Comparison of ENCODE assay signal across 23 mouse cellular contexts in the genomic region with DNA sequence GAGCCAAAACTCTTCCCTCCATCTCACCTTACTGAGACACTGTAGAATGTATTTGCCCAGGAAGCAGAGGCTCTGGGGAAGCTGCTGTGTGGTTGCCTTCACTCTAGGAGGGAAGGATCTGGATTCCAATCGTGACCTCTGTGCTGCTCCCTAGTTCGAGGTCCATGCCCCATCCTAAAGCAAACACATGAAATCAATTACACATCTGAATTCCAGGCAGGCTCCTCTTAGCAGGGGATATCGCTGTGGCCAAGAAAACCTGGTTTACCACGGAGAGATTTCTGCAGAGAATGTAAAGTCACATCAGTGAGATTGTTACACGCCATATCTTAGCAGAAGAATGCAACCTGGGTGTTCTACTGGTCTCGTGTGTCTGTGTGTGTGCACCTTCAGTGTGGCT.
DNase-seq lines count a peak whose midpoint lies in the region; ATAC-seq lines count a peak whose summit lies in the region.
"Had no signal": no experiment of that assay in that cellular context is flagged by ENCODE, and none has a peak within 500 bp of the region (broad histone marks: within the 10 kb centered on the region; RNA-seq: fewer than 3 reads in every experiment).

No protein-coding gene starts in this region.

- no peaks in the 10 kb centered on the region for H3K36me3 ChIP-seq in midbrain, embryonic 10.5 days
- no peaks in the 10 kb centered on the region for H3K36me3 ChIP-seq in midbrain, embryonic 15.5 days (replicated peaks)
- no peaks in the 10 kb centered on the region for H3K36me3 ChIP-seq in embryonic facial prominence, embryonic 10.5 days (replicated peaks)
- H3K36me3 ChIP-seq: embryonic facial prominence, embryonic 15.5 days; forebrain, embryonic 10.5 days; intestine, embryonic 15.5 days had no signal

- H3K4me1 ChIP-seq in midbrain, embryonic 10.5 days: no peaks in the 10 kb centered on the region
- H3K4me1 ChIP-seq in midbrain, embryonic 15.5 days: no peaks in the 10 kb centered on the region
- peaks cover 19% of the 10 kb centered on the region for H3K4me1 ChIP-seq in embryonic facial prominence, embryonic 10.5 days
- H3K4me1 ChIP-seq: forebrain, embryonic 10.5 days; intestine, embryonic 15.5 days had no signal

- no peak overlapping the region for H3K27ac ChIP-seq in midbrain, embryonic 10.5 days (replicated peaks)
- H3K27ac ChIP-seq in midbrain, embryonic 15.5 days: no peak overlapping the region
- peak overlapping the region; percentile 31 for H3K27ac ChIP-seq in embryonic facial prominence, embryonic 10.5 days (replicated peaks)
- H3K27ac ChIP-seq: embryonic facial prominence, embryonic 15.5 days; forebrain, embryonic 10.5 days; heart, adult 2 months; hindbrain, embryonic 14.5 days; intestine, embryonic 15.5 days had no signal

- DNase-seq in heart, adult 11 months: peak; percentile 52
- no peak for DNase-seq in heart, adult 9 months (ENCODE audit: low spot score in 2 of 2)
- peak; percentile 27 for DNase-seq in midbrain, embryonic 10.5 days (ENCODE audit: low spot score)
- peak; percentile 53 for DNase-seq in embryonic facial prominence, embryonic 10.5 days (ENCODE audit: low spot score)
- DNase-seq in right cerebral cortex, postnatal 36 days (ENCODE audit: low spot score in 2 of 2): no peak
- no peak for DNase-seq in urinary bladder, adult 18-20 months (ENCODE audit: low spot score in 2 of 2)
- DNase-seq in lung, postnatal 25 days (ENCODE audit: low spot score): no peak
- DNase-seq: adrenal gland, adult 8-10 months; cerebellum, adult 11 months; cerebellum, adult 9-10 months; cerebellum, postnatal 25 days; heart, adult 2 months; heart, postnatal 10 days; heart, postnatal 4 days; kidney, adult 18-20 months had no signal

- H3K27me3 ChIP-seq in midbrain, embryonic 10.5 days (ENCODE audit: low read depth, poor library complexity, severe bottlenecking): no peaks in the 10 kb centered on the region
- no peaks in the 10 kb centered on the region for H3K27me3 ChIP-seq in midbrain, embryonic 15.5 days (replicated peaks)
- H3K27me3 ChIP-seq in embryonic facial prominence, embryonic 10.5 days (replicated peaks; ENCODE audit: low read depth, poor library complexity, severe bottlenecking): no peaks in the 10 kb centered on the region
- H3K27me3 ChIP-seq: CH12.LX; embryonic facial prominence, embryonic 15.5 days; intestine, embryonic 15.5 days had no signal

- H3K4me3 ChIP-seq in midbrain, embryonic 10.5 days: no peak overlapping the region
- H3K4me3 ChIP-seq in midbrain, embryonic 15.5 days: no peak overlapping the region
- no peak overlapping the region for H3K4me3 ChIP-seq in embryonic facial prominence, embryonic 10.5 days
- H3K4me3 ChIP-seq: embryonic facial prominence, embryonic 15.5 days; erythroblast, embryonic 14.5 days; forebrain, embryonic 10.5 days; heart, adult 2 months; intestine, embryonic 15.5 days had no signal

- H3K4me2 ChIP-seq in midbrain, embryonic 15.5 days: no peak overlapping the region
- H3K4me2 ChIP-seq: embryonic facial prominence, embryonic 15.5 days; hindbrain, embryonic 14.5 days; intestine, embryonic 15.5 days had no signal

- H3K9me3 ChIP-seq in midbrain, embryonic 10.5 days (replicated peaks): no peaks in the 10 kb centered on the region; the same call in 1 of the 2 replicates
- H3K9me3 ChIP-seq in midbrain, embryonic 15.5 days: no peaks in the 10 kb centered on the region
- H3K9me3 ChIP-seq in embryonic facial prominence, embryonic 10.5 days: peaks cover 5% of the 10 kb centered on the region; the same call in 1 of the 2 replicates
- H3K9me3 ChIP-seq: embryonic facial prominence, embryonic 15.5 days; intestine, embryonic 15.5 days had no signal

- ATAC-seq in midbrain, embryonic 15.5 days (replicated peaks): no peak
- ATAC-seq: forebrain, embryonic 14.5 days; intestine, embryonic 15.5 days had no signal

- 70% methylated on average over 6 of the region's 6 CpGs for WGBS in midbrain, embryonic 10.5 days
- 69% methylated on average over 6 of the region's 6 CpGs for WGBS in midbrain, embryonic 15.5 days
- WGBS in embryonic facial prominence, embryonic 10.5 days: 37% methylated on average over 6 of the region's 6 CpGs

- H3K9ac ChIP-seq in midbrain, embryonic 15.5 days: no peak overlapping the region
- H3K9ac ChIP-seq: embryonic facial prominence, embryonic 15.5 days; hindbrain, embryonic 14.5 days; intestine, embryonic 15.5 days had no signal

Comparison
In these comparisons a context has a peak if more than half of its experiments do, and no peak if none do; other contexts are left out.
1. DNase-seq: peak in heart, adult 11 months (single experiment), midbrain, embryonic 10.5 days (single experiment) and embryonic facial prominence, embryonic 10.5 days (single experiment); none in heart, adult 9 months (0 of 2), right cerebral cortex, postnatal 36 days (0 of 2), urinary bladder, adult 18-20 months (0 of 2) and lung, postnatal 25 days (single experiment).